12 mouse cellular contexts compared by ENCODE assay signal in genomic region chr2:144868827-144869226, GRCm38 (mm10). TPM values are rescaled to one million over a fixed set of nuclear protein-coding genes. Genes with fewer than 3 reads are reported as not detected.
A peak's percentile ranks its signal among the peaks of the same experiment; 100 is the strongest.
DNase-seq lines count a peak whose midpoint lies in the region; ATAC-seq and TF ChIP-seq lines count a peak whose summit lies in the region.
"Had no signal": no experiment of that assay in that cellular context is flagged by ENCODE, and none has a peak within 500 bp of the region (broad histone marks: within the 10 kb centered on the region; RNA-seq: fewer than 3 reads in every experiment).

No protein-coding gene starts in this region.

- WGBS in kidney, adult 2 months: 88% methylated on average over 2 of the region's 2 CpGs

- peak; percentile 64 for TF ChIP-seq RAD21 in CH12.LX (IDR thresholded peaks at IDR 0.05; ENCODE audit: low read depth, low read length)

- no peaks in the 10 kb centered on the region for H3K79me2 ChIP-seq in CH12.LX (replicated peaks; ENCODE audit: control insufficient read depth, extremely low read depth, insufficient read depth, poor library complexity, severe bottlenecking)

- DNase-seq in cerebellum, adult 8-10 months: peak; percentile 3
- no peak for DNase-seq in cerebellum, postnatal 4 days (ENCODE audit: low spot score in 2 of 2)
- DNase-seq in kidney, adult 2 months: peak; percentile 10
- no peak for DNase-seq in kidney, adult 11 months
- peak; percentile 5 for DNase-seq in CH12.LX (ENCODE audit: extremely low read depth)
- DNase-seq in kidney, postnatal 25 days: peak; percentile 36
- DNase-seq in neural tube, embryonic 10.5 days (ENCODE audit: extremely low spot score, low spot score): no peak
- DNase-seq: thymus, postnatal 25 days had no signal

- no peaks in the 10 kb centered on the region for H3K36me3 ChIP-seq in kidney, adult 2 months (ENCODE audit: control insufficient read depth, insufficient read depth, low read length)
- H3K36me3 ChIP-seq in CH12.LX (replicated peaks in 1 of 2; ENCODE audit: control insufficient read depth in 1 of 2, insufficient read depth in 1 of 2, low read length in 1 of 2): no peaks in the 10 kb centered on the region

- dilution Hi-C loops in CH12.LX (cut with MboI; ENCODE audit: extremely low pct_ligation_motif_present, extremely low pct_unique_long_range_greater_than_20kb, low sequenced_read_pairs): no loop called here

- TF ChIP-seq CTCF in kidney, adult 2 months (conservative IDR thresholded peaks at IDR 0.05; ENCODE audit: insufficient read depth, insufficient read length, low read depth, low read length): no peak; the same call in 1 of the 2 replicates
- TF ChIP-seq CTCF in CH12.LX (conservative IDR thresholded peaks at IDR 0.05 in 1 of 2, IDR thresholded peaks at IDR 0.05 in 1 of 2; ENCODE audit: low read depth in 2 of 2, low read length in 2 of 2): peak in 1 of 2 experiments; percentile 67; a peak in 2 of 4 replicates

- H3K27ac ChIP-seq in kidney, adult 2 months (ENCODE audit: insufficient read depth, low read depth, low read length): no peak overlapping the region
- no peak overlapping the region for H3K27ac ChIP-seq in CH12.LX (ENCODE audit: insufficient read depth, low read depth)

- TF ChIP-seq POLR2A in kidney, adult 2 months (IDR thresholded peaks at IDR 0.05; ENCODE audit: low read depth, low read length): no peak
- no peak for TF ChIP-seq POLR2A in CH12.LX (IDR thresholded peaks at IDR 0.05; ENCODE audit: low read depth, low read length)

- H3K9me3 ChIP-seq in CH12.LX (replicated peaks; ENCODE audit: low read length): no peaks in the 10 kb centered on the region

- no peak overlapping the region for H3K4me3 ChIP-seq in kidney, adult 2 months (ENCODE audit: insufficient read depth, low read depth, low read length)
- no peak overlapping the region for H3K4me3 ChIP-seq in CH12.LX (replicated peaks in 1 of 3; ENCODE audit: low read depth in 2 of 3, low read length in 2 of 3, poor library complexity in 1 of 3)

- H3K4me2 ChIP-seq in CH12.LX (ENCODE audit: insufficient read depth, low read depth, poor library complexity, severe bottlenecking): no peak overlapping the region

- no peak overlapping the region for H3K9ac ChIP-seq in CH12.LX (ENCODE audit: insufficient read depth, low read depth)

- in situ Hi-C loops in CH12.LX (cut with MboI; ENCODE audit: low pct_ligation_motif_present, low pct_unique_long_range_greater_than_20kb, low sequenced_read_pairs): loop anchor here (25.0 kb wide), 1 partner anchor 232 kb away; no protein-coding TSS in a partner anchor

- no peaks in the 10 kb centered on the region for H3K4me1 ChIP-seq in kidney, adult 2 months (ENCODE audit: control insufficient read depth, insufficient read depth, low read length)
- peaks cover 0 to 3% of the 10 kb centered on the region in 2 experiments; a peak in 1 of 4 replicates for H3K4me1 ChIP-seq in CH12.LX (ENCODE audit: control insufficient read depth in 1 of 2, insufficient read depth in 2 of 2)

- ATAC-seq in CD4-positive, CD25-positive, alpha-beta regulatory T cell, adult 4 months: no peak

- no peak for TF ChIP-seq EP300 in CH12.LX (IDR thresholded peaks at IDR 0.05; ENCODE audit: low read length)

- H3K27me3 ChIP-seq in kidney, adult 2 months (replicated peaks; ENCODE audit: control insufficient read depth, insufficient read depth, low read length): no peaks in the 10 kb centered on the region
- H3K27me3 ChIP-seq in CH12.LX (replicated peaks): no peaks in the 10 kb centered on the region

TF ChIP-seq in CH12.LX, 34 proteins besides CTCF, POLR2A, EP300 and RAD21:
- no peak for TF ChIP-seq MAFK (IDR thresholded peaks at IDR 0.05; ENCODE audit: insufficient replicate concordance, low read length)
- peak; percentile 77 for TF ChIP-seq SMC3 (IDR thresholded peaks at IDR 0.05; ENCODE audit: low read depth, low read length)

RNA-seq across cellular contexts. Expression of gene Scp2d1, which starts 45.4 kb away (rescaled TPM):
- not detected in 2 replicates for polyA plus RNA-seq in kidney, adult 2 months (2012; rRNA removed)
- total RNA-seq in CH12.LX (2012; rRNA removed) (not detected in 2 replicates), CH12.LX (2014; rRNA removed) (not detected in 2 replicates)
- polyA plus RNA-seq in CH12.LX (2012; ENCODE audit: insufficient read length, low read depth): not detected in 2 replicates
- not detected for polyA plus RNA-seq in CD4-positive, CD25-positive, alpha-beta regulatory T cell, adult 4 months (2017; shearing (Covaris generic))
- total RNA-seq: hematopoietic stem cell, adult 5-6 weeks; left cerebral cortex, postnatal 36 days had no signal
- polyA plus RNA-seq: C2C12 had no signal

Comparison
In these comparisons a context has a peak if more than half of its experiments do, and no peak if none do; other contexts are left out.
1. DNase-seq: peak in cerebellum, adult 8-10 months (single experiment), kidney, adult 2 months (single experiment), CH12.LX (single experiment) and kidney, postnatal 25 days (2 of 2); none in cerebellum, postnatal 4 days (0 of 2), kidney, adult 11 months (single experiment) and neural tube, embryonic 10.5 days (single experiment).